Mouse (Mus musculus): ENCODE measurements at regions not wholly inside any gene's neighbourhood (a gene's known extent, or its start where the extent isn't known, plus 50 kb on each side); places are given as distances from the start of the nearest gene placed in this dataset.

DNA sequence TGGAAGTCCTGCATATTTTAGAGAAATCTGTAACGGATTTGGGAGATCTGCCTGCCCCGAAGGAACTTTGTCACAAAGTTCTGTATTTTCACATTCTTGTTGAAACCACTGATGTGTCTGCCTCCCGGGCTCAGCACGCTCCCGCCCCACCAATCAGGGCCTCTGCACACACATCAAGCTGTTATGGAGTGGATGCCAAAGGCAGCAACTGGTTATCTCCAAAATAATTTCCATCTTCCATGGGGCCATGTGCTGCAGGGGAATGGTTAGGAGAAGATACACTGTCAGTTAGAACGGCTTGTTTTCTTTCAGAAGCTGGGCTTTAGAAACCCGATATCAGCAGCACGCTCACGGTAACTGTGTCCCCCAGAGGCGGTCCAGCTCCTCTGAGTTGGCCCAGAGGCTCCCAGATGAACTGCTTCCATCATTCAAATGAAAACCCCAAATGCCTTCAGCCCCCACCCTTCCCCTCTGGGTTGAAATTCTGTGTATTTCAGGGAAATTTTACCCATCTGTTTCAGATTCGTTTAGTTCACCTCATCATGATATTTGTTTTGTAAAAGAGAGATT lies 240.0 kb downstream of the Cdc5l start:
- no peak for ATAC-seq (replicated peaks; ENCODE audit: low FRiP score, low TSS enrichment, poor library complexity, severe bottlenecking)

- ATAC-seq (replicated peaks; ENCODE audit: low FRiP score, low TSS enrichment, poor library complexity, severe bottlenecking), result no peak
These were observed 246.1 kb downstream of the Cdc5l start for GRCm38 (mm10) chr17:45187402-45187801.

DNA sequence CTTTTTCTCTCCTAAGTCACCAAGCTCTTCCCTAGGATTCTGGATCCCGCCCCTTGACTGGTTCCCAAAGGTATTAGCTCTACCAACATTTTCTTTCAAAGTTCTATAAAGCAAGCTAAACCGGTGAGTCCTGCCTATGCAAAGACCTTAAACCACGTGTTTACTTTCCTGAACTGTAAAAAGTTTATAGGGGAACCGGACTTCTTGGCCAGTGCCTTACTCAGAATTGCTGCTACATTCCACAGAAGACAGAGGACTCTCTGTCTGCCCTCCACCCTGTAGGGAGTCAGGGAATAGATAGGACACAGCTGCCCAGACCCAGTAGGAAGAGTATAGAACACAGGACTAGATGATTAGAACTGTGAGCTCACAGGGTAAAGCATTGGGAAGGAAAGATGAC lies 257.2 kb downstream of the Cdc5l start:
- no peak for ATAC-seq (replicated peaks; ENCODE audit: low FRiP score, low TSS enrichment, poor library complexity, severe bottlenecking)

GRCm38 (mm10) chr17:45169257-45169994 lies 264.1 kb downstream of the Cdc5l start:
- ATAC-seq (replicated peaks; ENCODE audit: low FRiP score, low TSS enrichment, poor library complexity, severe bottlenecking), result no peak

Measured in megakaryocyte-erythroid progenitor cell, adult 5-6 weeks (primary cell).